ENCODE assay signal across 8 mouse cellular contexts in genomic region chr8:120537818-120538396, GRCm38 (mm10). TPM values are rescaled to one million over a fixed set of nuclear protein-coding genes. Genes with fewer than 3 reads are reported as not detected.
DNase-seq lines count a peak whose midpoint lies in the region; ATAC-seq and TF ChIP-seq lines count a peak whose summit lies in the region.

No protein-coding gene starts in this region.

- peaks cover 18% of the 10 kb centered on the region for H3K4me1 ChIP-seq in ES-Bruce4 (ENCODE audit: control insufficient read depth, insufficient read depth, low read length)
- H3K4me1 ChIP-seq in hindbrain, embryonic 13.5 days (replicated peaks), result peaks cover 97% of the 10 kb centered on the region

- H3K79me2 ChIP-seq in macrophage (ENCODE audit: inconsistent target), result peaks cover 32% of the 10 kb centered on the region

- WGBS in hindbrain, embryonic 13.5 days, result 1% methylated on average over 38 of the region's 46 CpGs
- WGBS in macrophage (ENCODE audit: missing documents), result under 1% methylated on average over 40 of the region's 46 CpGs

- H3K4me3 ChIP-seq in ES-Bruce4 (ENCODE audit: low read depth, low read length), result peak overlapping the region; percentile 75
- peak overlapping the region; percentile 59 for H3K4me3 ChIP-seq in hindbrain, embryonic 13.5 days
- peak overlapping the region; percentile 60 for H3K4me3 ChIP-seq in macrophage (ENCODE audit: inconsistent target)

- H3K27me3 ChIP-seq in ES-Bruce4 (ENCODE audit: control insufficient read depth, insufficient read depth, low read length, poor library complexity, severe bottlenecking), result no peaks in the 10 kb centered on the region
- no peaks in the 10 kb centered on the region for H3K27me3 ChIP-seq in hindbrain, embryonic 13.5 days

- H3K4me2 ChIP-seq in hindbrain, embryonic 13.5 days, result peak overlapping the region; percentile 98

- intact Hi-C loops in left cerebral cortex, postnatal 14 days (cut with DNase I), result loop anchor here (5.0 kb wide), 2 partner anchors 221 to 251 kb away; no protein-coding TSS in a partner anchor

- TF ChIP-seq POLR2A in ES-Bruce4 (IDR thresholded peaks at IDR 0.05; ENCODE audit: insufficient read depth, low read length), result no peak

- H3K27ac ChIP-seq in ES-Bruce4 (ENCODE audit: insufficient read depth, low read length) (peak overlapping the region; percentile 42), macrophage (peak overlapping the region; percentile 99)
- H3K27ac ChIP-seq in hindbrain, embryonic 13.5 days, result peak overlapping the region; percentile 99

- no peaks in the 10 kb centered on the region for H3K36me3 ChIP-seq in ES-Bruce4 (ENCODE audit: control insufficient read depth, insufficient read depth, low read length, poor library complexity, severe bottlenecking)
- no peaks in the 10 kb centered on the region for H3K36me3 ChIP-seq in hindbrain, embryonic 13.5 days
- H3K36me3 ChIP-seq in macrophage (ENCODE audit: inconsistent target), result no peaks in the 10 kb centered on the region

- TF ChIP-seq CTCF in ES-Bruce4 (IDR thresholded peaks at IDR 0.05; ENCODE audit: low read depth, low read length), result no peak

- peak; percentile 47 for ATAC-seq in hindbrain, embryonic 13.5 days (ENCODE audit: low FRiP score)

- peak; percentile 62 for DNase-seq in adrenal gland, postnatal 25 days
- DNase-seq in fibroblast of lung, adult 2 months (ENCODE audit: low read depth), result peak; percentile 20
- DNase-seq in left cerebral cortex, postnatal 14 days (ENCODE audit: low spot score in 2 of 2), result peak; percentile 70 to 73
- peak; percentile 38 to 51 for DNase-seq in spleen, adult 18-20 months
- DNase-seq in T-cell, adult 2 months (ENCODE audit: low spot score), result no peak

- H3K9me3 ChIP-seq in ES-Bruce4 (replicated peaks; ENCODE audit: control insufficient read depth, insufficient read depth, low read length, poor library complexity, severe bottlenecking), result no peaks in the 10 kb centered on the region
- H3K9me3 ChIP-seq in hindbrain, embryonic 13.5 days, result no peaks in the 10 kb centered on the region

- no peak for TF ChIP-seq EP300 in ES-Bruce4 (IDR thresholded peaks at IDR 0.05; ENCODE audit: insufficient read depth, low read depth, low read length)

- peak overlapping the region; percentile 96 for H3K9ac ChIP-seq in ES-Bruce4 (ENCODE audit: low read depth, poor library complexity, severe bottlenecking)
- H3K9ac ChIP-seq in hindbrain, embryonic 13.5 days, result peak overlapping the region; percentile 87

RNA-seq across cellular contexts. Expression of gene Gins2, which starts 51.2 kb away (rescaled TPM):
- polyA plus RNA-seq in ES-Bruce4 (2011; ENCODE audit: insufficient read depth, insufficient read length, low read depth, missing spikeins) (51.3 and 52.0 TPM in 2 replicates), macrophage (2018) (6.0 to 52.8 TPM (median 6.1 TPM) in 3 replicates)
- 12.2 and 12.4 TPM in 2 replicates for total RNA-seq in adrenal gland, postnatal 25 days (2021)
- polyA plus RNA-seq in hindbrain, embryonic 13.5 days (2015; fragmentation: Nextera tagmentation; extraction: Ambion mirVana), result 23.1 and 24.5 TPM in 2 replicates
- 1 to 10 TPM; 1.2 to 1.4 TPM for total RNA-seq in left cerebral cortex, postnatal 14 days (2021)
- 1 to 10 TPM in 24 of 26 experiments, under 1 TPM in 2; 0.20 to 6.5 (median 1.9) TPM for total RNA-seq in macrophage (2018; cell fraction: chromatin; rRNA removed)
- 10 to 100 TPM in 5 of 26 experiments, 1 to 10 TPM in 21; 4.8 to 13.4 (median 7.2) TPM for total RNA-seq in macrophage (2018; cell fraction: cytosol; rRNA removed)
- 10 to 100 TPM in 1 of 26 experiments, 1 to 10 TPM in 25; 1.0 to 11.4 (median 2.4) TPM for total RNA-seq in macrophage (2018; cell fraction: nucleus; rRNA removed)

Comparison
In these comparisons a context has a peak if more than half of its experiments do, and no peak if none do; other contexts are left out.
1. H3K27ac ChIP-seq: peak in every context shown above with its lines; median percentile 99 in hindbrain, embryonic 13.5 days; 99 in macrophage; 42 in ES-Bruce4.